Mouse (Mus musculus) liver, embryonic 12.5 days (tissue): ENCODE data around the gene Rab43. TPM values are rescaled to one million over a fixed set of nuclear protein-coding genes. Genes with fewer than 3 reads are reported as not detected.

Experiments
- ATAC-seq: fragments of 200-750 bp; cut with Nextera tagmentation; 2 replicates; pipeline ENCODE4 v1.8.0; 2017; ENCODE audit warnings: moderate number of reproducible peaks, mild to moderate bottlenecking, moderate library complexity
- H3K27ac ChIP-seq: fragments of 300-500 bp; sonication (generic); 2 replicates; pipeline ENCODE4 v1.5.1; 2016; ENCODE audit warnings: mild to moderate bottlenecking
- H3K27me3 ChIP-seq: fragments of 300-500 bp; sonication (generic); replicated peaks from 2 replicates; pipeline ENCODE4 v1.6.1; 2016; ENCODE audit warnings: mild to moderate bottlenecking, moderate library complexity
- H3K36me3 ChIP-seq: fragments of 300-500 bp; sonication (generic); 2 replicates; pipeline ENCODE4 v1.6.1; 2016; ENCODE audit warnings: mild to moderate bottlenecking, moderate library complexity
- H3K4me1 ChIP-seq: fragments of 300-500 bp; sonication (generic); 2 replicates; pipeline ENCODE4 v1.6.1; 2016
- H3K4me2 ChIP-seq: fragments of 300-500 bp; sonication (generic); 2 replicates; pipeline ENCODE4 v1.6.1; 2016; ENCODE audit warnings: mild to moderate bottlenecking, moderate library complexity
- H3K4me3 ChIP-seq: fragments of 300-500 bp; sonication (generic); 2 replicates; pipeline ENCODE4 v1.5.1; 2016; ENCODE audit warnings: mild to moderate bottlenecking, moderate library complexity
- H3K9ac ChIP-seq: fragments of 300-500 bp; sonication (generic); 2 replicates; pipeline ENCODE4 v1.6.1; 2016; ENCODE audit warnings: mild to moderate bottlenecking, moderate library complexity
- H3K9me3 ChIP-seq: fragments of 300-500 bp; sonication (generic); replicated peaks from 2 replicates; pipeline ENCODE4 v1.6.1; 2016; ENCODE audit warnings: mild to moderate bottlenecking, moderate library complexity
- WGBS: fragments of 180-500 bp; shearing (Covaris S2); methylation state at CpG from one replicate; pipeline ENCODE4 v1.1.7; 2016; ENCODE audit not compliant: insufficient replicate concordance; 5-methylcytosine and 5-hydroxymethylcytosine counted together
- polyA plus RNA-seq: library from polyadenylated mRNA; unstranded; fragments of >200 nt; fragmentation: Nextera tagmentation; extraction: Ambion mirVana; gene quantifications from 2 replicates; pipeline ENCODE4 v1.2.1, GENCODE M21; 2016

Gene Rab43
- polyA plus RNA-seq, 1 experiment from 2014 or later = 28.6 TPM

- Histone ChIP-seq H3K4me1 (peaks cover 94% of the 10 kb centered on the region), H3K4me3 (no peak overlapping the region), H3K27me3 (no peaks in the 10 kb centered on the region), H3K9ac (no peak overlapping the region), H3K27ac (peak overlapping the region; percentile 52; the same call in 1 of the 2 replicates), H3K4me2 (no peak overlapping the region), H3K9me3 (no peaks in the 10 kb centered on the region), H3K36me3 (no peaks in the 10 kb centered on the region)
- ATAC-seq = no peak
- WGBS = 55% methylated on average over 3 of the region's 3 CpGs
Observed at GRCm38 (mm10) chr6:87744632-87745031, 67.3 kb downstream of the Rab43 start.

- H3K27ac ChIP-seq = no peak overlapping the region
- H3K4me1 ChIP-seq = peaks cover 96% of the 10 kb centered on the region
- no peak for ATAC-seq
- H3K27me3 ChIP-seq = no peaks in the 10 kb centered on the region
- H3K9ac ChIP-seq = no peak overlapping the region
- 76% methylated on average over 5 of the region's 5 CpGs for WGBS
- no peaks in the 10 kb centered on the region for H3K9me3 ChIP-seq
- H3K4me2 ChIP-seq = no peak overlapping the region
- H3K36me3 ChIP-seq = no peaks in the 10 kb centered on the region
- no peak overlapping the region for H3K4me3 ChIP-seq
Observed at GRCm38 (mm10) chr6:87743281-87743680, 68.7 kb downstream of the Rab43 start.

- H3K9ac ChIP-seq = no peak overlapping the region
- H3K27ac ChIP-seq = no peak overlapping the region
- no peak for ATAC-seq
- H3K4me2 ChIP-seq = no peak overlapping the region
- no peak overlapping the region for H3K4me3 ChIP-seq
- peaks cover 96% of the 10 kb centered on the region for H3K4me1 ChIP-seq
- 80% methylated on average over 5 of the region's 5 CpGs for WGBS
- no peaks in the 10 kb centered on the region for H3K27me3 ChIP-seq
- H3K36me3 ChIP-seq = no peaks in the 10 kb centered on the region
- no peaks in the 10 kb centered on the region for H3K9me3 ChIP-seq
Observed at GRCm38 (mm10) chr6:87742804-87743203, 69.2 kb downstream of the Rab43 start.

GRCm38 (mm10) chr6:87741978-87742377 is 70.0 kb downstream of the Rab43 start:
- H3K9me3 ChIP-seq = no peaks in the 10 kb centered on the region
- no peaks in the 10 kb centered on the region for H3K36me3 ChIP-seq
- peaks cover 92% of the 10 kb centered on the region for H3K4me1 ChIP-seq
- H3K27me3 ChIP-seq = 0 out of 2 replicates have a peak, but pooled peaks cover 6% of the 10 kb centered on the region
- WGBS = 50% methylated on average over 8 of the region's 8 CpGs
- H3K9ac ChIP-seq = no peak overlapping the region
- no peak overlapping the region for H3K27ac ChIP-seq
- no peak for ATAC-seq
- H3K4me3 ChIP-seq = no peak overlapping the region
- no peak overlapping the region for H3K4me2 ChIP-seq

- H3K27me3 ChIP-seq = peaks cover 19% of the 10 kb centered on the region
- no peaks in the 10 kb centered on the region for H3K36me3 ChIP-seq
- peaks cover 79% of the 10 kb centered on the region for H3K4me1 ChIP-seq
- H3K9ac ChIP-seq = peak overlapping the region; percentile 47; the same call in 1 of the 2 replicates
- H3K27ac ChIP-seq = peak overlapping the region; percentile 91
- peak; percentile 93 for ATAC-seq
- no peaks in the 10 kb centered on the region for H3K9me3 ChIP-seq
- peak overlapping the region; percentile 35 for H3K4me2 ChIP-seq
- H3K4me3 ChIP-seq = no peak overlapping the region
Observed at GRCm38 (mm10) chr6:87740496-87740895, 71.5 kb downstream of the Rab43 start.

GRCm38 (mm10) chr6:87739898-87740297 is 72.1 kb downstream of the Rab43 start:
- H3K27ac ChIP-seq = peak overlapping the region; percentile 91
- no peak overlapping the region for H3K4me3 ChIP-seq
- peak overlapping the region; percentile 10; the same call in 1 of the 2 replicates for H3K9ac ChIP-seq
- peaks cover 25% of the 10 kb centered on the region for H3K27me3 ChIP-seq
- peak; percentile 8 for ATAC-seq
- H3K4me1 ChIP-seq = peaks cover 73% of the 10 kb centered on the region
- H3K36me3 ChIP-seq = no peaks in the 10 kb centered on the region
- WGBS = 18% methylated on average over 6 of the region's 6 CpGs
- no peaks in the 10 kb centered on the region for H3K9me3 ChIP-seq
- peak overlapping the region; percentile 35; the same call in 1 of the 2 replicates for H3K4me2 ChIP-seq

Other genes with a start within 250 kb of the Rab43 start
- 4.3 and 4.8 TPM in 2 replicates for gene Prokr1, start 221.4 kb downstream of the Rab43 start, polyA plus RNA-seq
- gene Aplf, start 140.0 kb downstream of the Rab43 start, polyA plus RNA-seq = 18.9 and 19.0 TPM in 2 replicates
- gene Efcc1, start 81.3 kb downstream of the Rab43 start, polyA plus RNA-seq = 0.51 and 0.63 TPM in 2 replicates
- gene Gp9, start 34.1 kb downstream of the Rab43 start, polyA plus RNA-seq = 40.9 and 44.2 TPM in 2 replicates
- gene Gm45140, start 23.6 kb upstream of the Rab43 start, polyA plus RNA-seq = 5.0 and 7.1 TPM in 2 replicates
- 59.5 and 62.4 TPM in 2 replicates for gene Isy1, start 26.6 kb upstream of the Rab43 start, polyA plus RNA-seq
- 896 and 933 TPM in 2 replicates for gene Cnbp, start 38.9 kb upstream of the Rab43 start, polyA plus RNA-seq
- 79.2 and 85.0 TPM in 2 replicates for gene Copg1, start 75.7 kb upstream of the Rab43 start, polyA plus RNA-seq
- gene Hmces, start 101.8 kb upstream of the Rab43 start, polyA plus RNA-seq = 27.0 and 27.5 TPM in 2 replicates
- 14.1 and 15.3 TPM in 2 replicates for gene H1fx, start 169.5 kb upstream of the Rab43 start, polyA plus RNA-seq
- 134 and 135 TPM in 2 replicates for gene Rab7, start 233.1 kb upstream of the Rab43 start, polyA plus RNA-seq